Mouse (Mus musculus): ENCODE measurements at regions not wholly inside any gene's neighbourhood (a gene's known extent, or its start where the extent isn't known, plus 50 kb on each side); places are given as distances from the start of the nearest gene placed in this dataset.

DNA sequence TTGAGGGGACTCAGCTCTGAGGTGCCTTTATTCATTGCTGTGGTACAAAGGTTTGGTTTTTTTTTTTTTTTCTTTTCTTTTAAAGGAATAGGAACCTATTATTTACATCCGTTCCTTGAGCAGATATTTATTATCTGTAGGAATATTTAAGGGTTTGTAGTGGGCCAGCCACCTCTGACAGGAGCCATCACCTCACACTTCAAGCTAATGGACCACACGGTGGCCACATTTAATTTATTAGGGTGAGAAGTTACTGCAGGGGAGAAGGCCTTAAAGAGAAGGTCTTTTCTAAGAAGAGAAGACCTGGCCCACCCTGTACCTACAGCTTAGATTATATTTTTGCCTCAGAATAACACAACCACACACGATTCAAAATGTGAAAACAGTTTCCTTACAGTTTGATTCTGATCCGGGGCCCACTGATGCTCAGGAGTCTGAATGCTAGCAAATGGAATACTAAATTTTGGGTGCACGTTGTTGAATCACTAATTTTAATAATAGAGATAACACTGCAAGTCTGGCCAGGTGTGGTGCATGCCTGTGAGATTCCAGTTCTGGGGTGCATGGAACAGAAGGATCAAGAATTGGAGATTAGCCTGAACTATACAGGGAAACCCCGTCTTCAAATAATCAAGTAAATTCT, 255.6 kb upstream of the Nfe2l3 start:
- no peak for DNase-seq (ENCODE audit: low spot score in 2 of 2)

DNA sequence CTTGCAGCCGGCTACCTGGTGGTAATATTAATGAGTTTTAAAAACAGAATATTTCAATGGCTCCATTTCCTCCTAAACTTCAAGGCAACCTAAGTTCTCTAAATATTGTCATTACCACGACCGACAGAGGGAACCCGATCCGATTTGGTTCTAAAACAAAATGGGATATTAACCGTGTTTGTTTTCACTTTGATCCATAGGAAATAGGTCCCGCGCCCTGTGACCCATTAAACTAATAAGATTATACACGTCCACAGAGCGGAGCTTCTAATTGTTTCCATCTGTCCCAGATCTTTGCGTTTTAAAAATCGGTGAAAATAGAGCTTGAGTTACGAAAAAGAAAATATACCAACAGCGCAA, 254.8 kb upstream of the Nfe2l3 start:
- no peak for DNase-seq (ENCODE audit: low spot score in 2 of 2)

DNA sequence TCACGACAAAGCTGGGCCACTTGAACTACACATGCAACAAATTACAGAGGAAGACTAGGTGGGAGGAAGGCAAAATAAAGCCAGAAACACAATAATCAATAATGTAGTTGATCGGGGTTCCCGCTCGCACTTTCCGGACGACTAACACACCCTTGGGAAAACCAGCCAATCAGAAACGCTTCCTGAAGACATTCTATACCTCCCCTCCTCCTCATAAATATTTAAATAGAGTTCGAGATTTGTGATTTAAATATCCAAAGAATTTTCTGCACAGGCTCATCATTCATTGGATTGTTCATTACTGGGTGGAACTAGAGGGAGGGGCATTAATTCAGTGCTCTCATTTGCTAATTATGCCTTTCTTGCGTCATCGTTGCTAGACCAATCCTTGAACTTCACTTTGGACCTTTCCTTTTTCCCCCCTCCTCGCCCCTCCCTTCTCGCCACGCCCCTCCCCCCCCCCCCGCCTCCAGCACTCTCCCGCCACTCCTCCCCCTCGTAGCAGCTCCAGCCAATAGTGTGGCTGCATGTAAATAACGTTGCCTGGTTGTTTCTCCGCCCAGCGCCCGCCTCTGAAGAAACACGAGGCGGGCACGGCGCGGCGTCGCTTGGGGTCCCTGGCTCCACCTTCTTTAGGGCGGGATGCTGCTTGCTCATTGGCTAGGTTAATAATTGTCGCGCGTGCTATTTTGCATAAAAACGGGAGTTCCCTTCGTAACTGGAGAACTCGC, 254.2 kb upstream of the Nfe2l3 start:
- DNase-seq (ENCODE audit: low spot score in 2 of 2), result peak; percentile 62 to 82

DNA sequence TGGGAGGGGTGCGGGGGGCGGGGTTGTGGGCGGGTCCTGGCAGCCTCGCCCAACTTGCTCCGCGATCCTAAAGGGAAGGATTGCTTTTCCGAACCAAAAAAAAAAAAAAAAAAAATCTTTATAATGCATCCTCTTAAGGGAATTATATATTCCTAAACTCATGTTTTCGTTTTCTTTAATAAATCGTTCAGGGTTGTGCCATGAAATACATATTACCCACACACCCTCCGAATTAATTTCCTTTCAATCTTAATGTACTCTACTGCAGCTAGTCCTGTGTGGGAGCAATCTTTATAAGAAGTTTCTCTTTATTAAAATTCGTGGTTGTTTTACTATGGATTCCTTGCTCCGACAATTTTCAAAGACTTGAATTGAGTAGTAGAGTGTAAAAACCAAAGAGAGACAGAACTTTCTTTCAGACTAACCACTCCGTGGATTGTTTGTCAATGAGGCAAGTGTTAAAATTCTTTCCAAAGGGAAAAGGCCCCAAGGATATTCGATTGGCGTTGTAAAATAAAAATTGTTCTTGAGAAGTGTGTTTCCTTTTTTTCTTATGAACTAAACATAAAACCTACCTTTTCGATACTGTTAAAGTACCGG, 253.6 kb upstream of the Nfe2l3 start:
- no peak for DNase-seq (ENCODE audit: low spot score in 2 of 2)

DNA sequence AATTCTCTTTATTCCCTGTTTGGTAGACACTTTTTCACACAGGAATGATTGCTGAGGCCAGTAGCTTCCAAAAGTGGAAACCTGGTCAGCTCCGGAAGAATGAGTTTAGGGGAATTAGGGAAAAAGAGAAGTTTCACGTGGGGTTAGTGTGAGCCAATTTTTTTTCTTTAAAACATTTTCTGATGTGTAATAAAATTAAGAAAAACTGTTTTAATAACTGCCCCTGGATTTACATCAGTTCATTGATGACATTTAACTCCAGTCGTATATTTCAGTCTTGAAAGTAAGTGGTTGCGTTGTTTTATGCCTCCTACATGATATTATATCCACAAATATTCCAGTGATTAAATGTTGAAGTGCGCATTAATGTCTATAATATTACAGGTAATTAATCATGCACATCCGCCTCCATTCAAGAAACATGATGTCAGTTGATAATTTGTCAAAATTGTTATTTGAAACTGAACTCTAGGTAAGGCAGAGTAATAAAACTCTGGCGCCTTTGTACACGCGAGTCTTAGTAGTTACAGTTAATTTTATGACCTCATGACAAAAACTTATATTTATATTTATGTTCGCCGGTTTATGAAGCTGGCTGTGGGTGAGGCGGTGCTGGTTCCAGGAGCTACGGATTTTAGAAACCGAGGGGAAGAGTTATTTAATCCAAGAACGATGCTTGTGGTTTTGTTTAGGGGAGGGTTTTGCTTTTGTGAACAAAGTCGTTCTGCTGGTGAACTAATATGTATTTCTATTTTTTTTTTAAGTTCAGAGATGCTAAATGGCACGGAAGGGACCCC, 252.5 kb upstream of the Nfe2l3 start:
- no peak for DNase-seq (ENCODE audit: low spot score in 2 of 2)

DNA sequence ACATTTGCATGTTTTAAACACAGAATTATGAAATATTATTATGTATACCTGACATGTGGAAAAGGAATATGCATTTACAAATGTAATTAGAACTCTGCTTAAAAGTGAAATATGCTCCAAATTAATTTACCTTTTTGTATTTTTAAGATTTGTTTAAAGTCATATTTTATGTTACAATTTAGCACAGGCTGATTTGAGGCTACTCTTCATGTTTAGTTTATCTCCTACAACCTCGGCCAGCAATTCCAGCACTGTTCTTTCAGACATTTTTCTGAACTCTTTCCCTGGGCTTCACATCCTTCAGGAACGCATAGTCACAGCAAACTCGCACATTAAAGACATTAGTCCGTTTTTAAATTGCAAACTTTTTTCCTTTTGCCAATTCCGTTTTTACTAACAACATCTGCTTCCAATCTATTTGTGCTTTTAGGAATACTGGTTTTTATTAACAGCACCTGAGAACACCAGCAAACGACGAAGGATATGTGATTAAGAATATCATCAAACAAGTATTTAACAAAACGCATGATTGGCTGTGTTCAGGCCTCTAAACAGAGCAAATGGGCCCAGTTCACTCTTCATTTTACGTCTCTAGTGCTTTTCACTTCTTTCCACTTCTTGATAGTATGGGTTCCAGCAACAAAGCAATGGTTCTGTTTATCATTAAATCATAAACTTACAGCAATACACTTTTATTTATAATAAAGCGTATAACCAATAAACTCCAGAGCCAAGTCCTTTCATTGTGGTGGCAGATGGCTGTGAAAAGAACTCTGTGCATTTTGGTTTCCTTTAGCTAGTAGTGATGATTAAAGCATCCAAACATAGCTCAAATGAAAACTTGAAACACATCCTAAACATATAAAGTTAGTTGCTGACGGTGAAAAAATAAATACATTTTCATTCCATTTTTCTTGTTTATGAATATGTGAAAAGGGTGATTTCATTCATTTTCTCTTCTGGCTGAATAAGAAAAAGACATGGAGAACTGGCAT, 251.3 kb upstream of the Nfe2l3 start:
- DNase-seq (ENCODE audit: low spot score in 2 of 2), result no peak

DNA sequence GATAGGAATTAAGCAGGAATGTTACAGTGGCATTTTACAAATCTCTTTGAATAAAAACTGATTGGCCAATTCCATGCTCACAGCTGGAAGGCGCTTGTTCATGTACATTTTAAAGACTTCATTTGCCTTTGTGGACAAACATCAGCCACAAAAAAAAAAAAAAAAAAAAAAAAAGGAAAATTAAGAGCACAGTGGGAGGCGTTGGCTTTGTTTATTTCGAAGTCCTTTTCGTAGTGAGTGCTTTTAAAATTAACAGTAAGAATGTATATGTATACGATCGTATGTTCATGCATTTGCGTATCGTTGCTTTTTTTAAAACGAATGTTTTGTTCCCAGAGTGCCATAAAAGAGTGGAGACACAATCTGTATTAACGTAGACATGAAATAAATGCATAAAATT, 250.6 kb upstream of the Nfe2l3 start:
- no peak for DNase-seq (ENCODE audit: low spot score in 2 of 2)

DNA sequence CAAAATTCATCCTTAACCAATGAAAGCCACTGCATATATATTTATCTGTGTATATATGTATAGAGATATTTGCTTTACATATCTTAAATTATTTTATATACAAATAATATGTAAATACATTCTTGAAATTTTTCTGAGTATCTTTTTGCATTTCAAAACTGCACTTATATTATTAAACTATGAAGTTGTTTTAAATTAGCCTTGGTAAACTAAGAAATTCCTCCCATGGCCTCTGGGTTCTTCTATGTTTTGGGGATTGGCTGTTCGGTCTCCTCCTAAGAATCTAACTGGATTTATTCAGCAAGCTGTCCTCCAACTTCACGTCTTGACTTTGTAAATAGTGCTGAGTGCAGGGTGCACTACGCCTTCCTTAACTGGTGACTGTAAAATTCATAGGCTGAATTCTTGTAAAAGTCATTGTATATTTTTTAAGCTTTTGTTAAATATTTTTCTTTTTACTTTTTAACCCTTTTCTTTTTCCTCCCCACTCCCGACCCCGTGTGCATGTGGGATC, 249.6 kb upstream of the Nfe2l3 start:
- DNase-seq (ENCODE audit: low spot score in 2 of 2), result no peak

DNA sequence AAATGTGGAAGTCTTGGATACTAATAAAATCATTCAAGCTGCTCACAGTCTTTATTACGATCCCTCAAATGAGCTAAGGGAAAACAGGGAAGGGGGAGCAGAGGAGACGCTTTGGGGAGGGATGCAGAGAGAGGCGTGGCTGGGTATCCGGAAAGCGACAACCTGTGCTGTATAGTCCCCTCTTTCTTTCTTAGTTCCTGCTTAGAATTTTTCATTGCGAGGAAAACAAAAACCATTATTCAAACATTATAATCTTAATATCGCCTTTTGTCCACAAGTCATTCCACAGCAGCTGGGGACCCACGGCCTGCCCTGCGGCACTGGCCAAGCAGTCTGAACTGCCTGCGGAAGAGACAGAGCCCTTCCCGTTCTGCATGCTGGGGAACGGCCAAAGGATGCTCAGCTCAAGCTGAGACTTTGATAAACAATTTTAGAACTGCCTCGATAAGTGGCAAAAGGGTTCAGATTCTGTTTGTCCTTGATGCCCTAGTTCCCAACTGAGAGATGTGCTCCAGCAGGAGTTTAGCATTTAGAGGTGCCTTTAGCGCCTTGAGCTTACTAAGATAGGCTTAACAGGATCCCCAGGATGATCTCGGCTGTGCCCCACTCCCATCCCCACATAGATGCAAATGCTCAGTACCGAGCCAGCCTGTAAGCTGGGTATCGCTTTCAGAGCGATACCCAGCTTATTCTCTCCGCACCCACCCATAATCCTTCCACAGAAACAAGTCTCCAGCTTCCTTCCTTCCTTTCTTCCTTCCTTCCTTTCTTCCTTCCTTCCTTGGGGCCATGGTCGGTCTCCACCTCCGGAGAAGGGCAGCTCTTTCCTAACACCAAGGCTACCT, 248.7 kb upstream of the Nfe2l3 start:
- DNase-seq (ENCODE audit: low spot score in 2 of 2), result no peak

DNA sequence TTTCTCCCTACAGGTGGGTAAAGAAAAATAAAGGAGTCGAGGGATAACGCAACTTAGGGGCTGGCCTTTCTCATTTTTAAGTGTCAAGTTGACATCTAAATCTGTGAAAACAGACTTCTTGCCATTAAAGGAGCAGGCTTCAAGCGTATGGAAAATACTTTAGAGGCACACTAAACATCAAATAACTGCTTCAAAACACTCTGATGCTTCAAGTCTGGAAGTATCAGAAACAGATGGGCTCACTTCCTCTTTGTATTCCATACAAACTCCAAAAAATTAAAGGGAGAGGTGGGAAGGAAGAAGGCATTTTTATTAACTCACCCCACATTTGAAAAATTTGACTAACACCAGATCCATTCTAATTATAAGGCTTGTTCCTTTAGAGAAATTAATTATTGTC, 248.0 kb upstream of the Nfe2l3 start:
- DNase-seq (ENCODE audit: low spot score in 2 of 2), result no peak

DNA sequence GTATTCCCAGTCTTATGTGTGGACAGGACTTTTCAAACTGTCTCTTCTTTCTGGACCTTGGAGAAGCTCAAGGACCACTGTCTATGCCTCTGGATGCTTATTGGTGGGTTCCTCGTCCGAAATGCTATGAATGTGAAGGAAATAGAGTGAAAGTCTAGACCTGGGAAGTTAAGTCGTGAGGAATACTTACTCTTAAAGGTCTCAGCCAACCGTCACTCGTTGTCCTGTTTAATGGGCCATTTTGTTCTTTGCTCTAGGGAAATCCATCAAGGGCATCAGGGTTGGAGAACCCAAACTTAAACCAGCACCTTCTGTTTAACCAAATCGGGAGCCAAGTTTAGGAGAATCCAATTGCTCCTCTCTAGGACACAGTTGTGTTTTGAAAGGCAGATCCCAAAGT, 247.3 kb upstream of the Nfe2l3 start:
- DNase-seq (ENCODE audit: low spot score in 2 of 2), result no peak

DNA sequence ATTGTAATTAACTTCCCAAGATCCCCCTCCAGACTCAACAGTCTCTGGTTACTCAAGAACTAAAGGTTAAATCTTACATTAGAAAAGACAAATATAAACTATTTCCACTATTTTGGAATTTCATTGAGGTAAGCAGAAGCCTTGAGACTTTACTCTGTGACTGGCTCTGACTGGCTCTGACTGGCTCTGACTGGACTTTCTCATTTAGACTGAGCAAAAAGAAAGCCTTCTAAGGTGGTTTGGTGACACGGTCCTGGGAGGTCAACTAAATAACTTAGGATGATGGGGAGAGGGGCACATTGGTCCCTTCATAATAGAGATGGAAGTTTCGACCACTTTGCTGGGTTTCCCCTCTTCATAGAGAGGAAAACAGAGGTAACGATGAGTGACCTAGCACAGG, 243.3 kb upstream of the Nfe2l3 start:
- no peak for DNase-seq (ENCODE audit: low spot score in 2 of 2)

DNA sequence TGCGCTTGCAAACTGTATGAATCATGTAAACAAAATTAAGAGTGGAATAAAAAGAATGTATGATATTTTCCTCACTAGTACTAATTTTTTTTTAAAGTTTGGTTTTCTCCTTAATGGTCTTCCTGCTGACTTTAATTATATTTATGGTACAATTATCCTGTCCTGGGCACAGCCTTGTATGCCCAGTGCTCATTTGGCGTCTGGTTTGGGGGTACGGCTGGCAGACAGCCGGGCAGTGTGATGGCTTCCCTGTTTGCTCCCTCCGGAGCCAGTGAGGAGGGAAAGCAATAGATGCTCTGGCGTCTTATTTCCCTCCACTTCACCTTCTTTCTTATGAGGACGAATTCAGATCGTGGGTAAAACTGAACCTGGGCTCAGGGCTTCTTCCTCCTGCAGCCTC, 239.6 kb upstream of the Nfe2l3 start:
- DNase-seq (ENCODE audit: low spot score in 2 of 2), result no peak

DNA sequence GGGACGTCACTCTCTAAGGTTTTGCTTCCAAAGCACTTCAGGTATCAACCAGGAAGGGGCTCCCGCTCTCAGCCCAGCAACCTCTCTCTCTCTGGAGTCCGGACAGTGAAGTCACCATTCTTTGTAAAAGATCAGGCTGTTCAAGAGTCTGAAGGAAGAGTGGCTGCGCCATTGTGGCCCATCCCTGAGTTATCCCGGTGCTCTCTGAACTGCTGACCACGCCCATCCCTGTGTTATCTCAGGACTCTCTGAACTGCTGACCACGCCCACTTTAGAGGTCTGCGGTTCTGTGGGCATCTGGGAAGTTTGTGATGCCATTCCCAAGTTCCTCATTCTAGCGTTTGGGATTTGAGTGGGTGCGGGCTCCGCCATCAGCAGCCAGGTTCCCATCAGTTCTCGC, 239.1 kb upstream of the Nfe2l3 start:
- no peak for DNase-seq (ENCODE audit: low spot score in 2 of 2)

DNA sequence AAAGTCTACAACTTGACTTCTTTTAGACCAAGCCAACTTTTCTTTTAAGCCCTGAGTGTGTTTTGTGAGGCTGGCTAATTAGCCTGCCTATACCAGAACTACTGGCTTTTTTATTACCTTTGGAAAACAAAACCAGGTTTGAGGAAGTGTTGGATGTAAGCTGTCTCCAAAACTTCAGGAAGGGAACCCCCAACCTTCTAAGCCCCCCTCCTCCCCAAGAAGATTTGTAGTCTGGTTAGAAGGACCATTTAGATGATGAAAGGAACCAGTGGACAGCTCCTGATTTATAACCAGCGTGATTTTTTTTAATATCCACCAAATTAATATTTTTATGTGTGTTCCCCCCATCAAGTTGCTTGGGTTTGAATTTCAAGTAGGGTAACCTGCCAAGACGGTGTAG, 236.1 kb upstream of the Nfe2l3 start:
- no peak for DNase-seq (ENCODE audit: low spot score in 2 of 2)

DNA sequence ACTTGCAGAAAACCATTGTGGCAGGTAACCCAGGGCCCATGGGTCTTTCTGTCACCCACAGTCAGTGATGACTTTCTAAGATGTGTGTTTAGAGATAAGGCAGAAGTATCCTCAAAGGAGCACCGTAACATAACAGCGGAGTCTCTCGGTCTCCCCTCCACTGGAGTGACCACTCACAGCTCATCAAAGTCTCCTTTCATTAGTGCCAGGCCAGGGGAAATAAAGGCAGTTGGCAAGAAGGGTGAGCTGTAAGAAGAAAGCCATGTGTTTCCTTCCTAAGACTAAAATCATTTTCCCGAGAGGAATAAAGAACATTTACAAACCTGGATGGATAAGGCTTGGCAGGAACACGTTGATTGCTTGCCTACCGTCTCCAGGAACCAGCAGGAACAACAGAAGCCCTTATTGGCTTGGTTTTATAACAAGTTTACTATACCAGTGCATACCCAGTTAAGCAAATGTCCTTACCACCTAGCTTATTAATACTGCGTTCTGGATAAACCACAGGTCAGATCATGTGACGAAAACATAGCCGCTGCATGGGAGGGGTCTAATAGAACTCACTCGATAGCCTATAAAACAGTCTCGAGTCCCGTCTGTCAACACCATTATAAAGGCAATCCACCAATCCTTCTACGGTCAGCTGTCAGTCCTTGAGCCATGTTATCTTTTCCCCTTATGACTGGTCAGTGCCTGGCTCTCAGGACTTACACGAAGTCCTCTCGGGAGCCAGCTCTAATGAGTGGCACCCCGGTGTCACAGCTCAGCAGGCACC, 235.3 kb upstream of the Nfe2l3 start:
- no peak for DNase-seq (ENCODE audit: low spot score in 2 of 2)

DNA sequence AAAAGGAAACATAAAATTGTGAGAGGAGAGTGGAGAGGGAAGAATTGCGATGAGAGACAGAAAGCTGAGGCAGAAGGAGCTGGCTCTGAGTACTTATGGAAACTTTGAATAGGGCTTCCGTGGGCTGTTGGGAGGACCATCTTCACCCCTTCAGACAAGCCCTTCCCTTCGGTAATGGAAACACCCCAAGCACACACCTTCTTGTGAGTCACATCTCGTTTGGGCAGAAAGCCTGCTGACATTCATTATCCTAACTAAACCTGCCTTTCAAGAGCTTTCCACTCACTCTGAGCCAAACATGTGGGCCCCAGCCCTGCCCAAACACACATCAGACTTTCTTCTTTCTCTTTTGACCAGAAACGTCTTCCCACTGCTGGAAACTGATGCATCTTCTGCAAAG, 232.3 kb upstream of the Nfe2l3 start:
- DNase-seq (ENCODE audit: low spot score in 2 of 2), result no peak

DNA sequence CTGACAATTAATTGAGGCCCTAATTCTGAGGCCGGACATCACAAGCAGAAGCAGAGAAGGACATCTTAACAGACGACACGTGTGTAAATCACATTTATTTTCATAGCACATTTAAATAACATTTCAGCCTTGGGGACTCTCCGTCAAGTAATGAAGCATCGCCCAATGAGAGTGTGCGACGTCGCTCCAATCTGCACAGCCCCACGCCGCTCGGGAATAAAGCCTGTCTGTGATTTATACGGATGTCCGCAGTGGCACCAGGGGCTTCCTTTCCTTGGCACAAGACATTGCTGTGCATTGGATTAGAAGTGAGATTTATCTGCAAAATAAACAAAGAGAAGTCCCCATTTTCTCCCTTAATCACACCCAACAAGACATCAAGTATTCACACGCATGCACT, 231.6 kb upstream of the Nfe2l3 start:
- DNase-seq (ENCODE audit: low spot score in 2 of 2), result no peak

DNA sequence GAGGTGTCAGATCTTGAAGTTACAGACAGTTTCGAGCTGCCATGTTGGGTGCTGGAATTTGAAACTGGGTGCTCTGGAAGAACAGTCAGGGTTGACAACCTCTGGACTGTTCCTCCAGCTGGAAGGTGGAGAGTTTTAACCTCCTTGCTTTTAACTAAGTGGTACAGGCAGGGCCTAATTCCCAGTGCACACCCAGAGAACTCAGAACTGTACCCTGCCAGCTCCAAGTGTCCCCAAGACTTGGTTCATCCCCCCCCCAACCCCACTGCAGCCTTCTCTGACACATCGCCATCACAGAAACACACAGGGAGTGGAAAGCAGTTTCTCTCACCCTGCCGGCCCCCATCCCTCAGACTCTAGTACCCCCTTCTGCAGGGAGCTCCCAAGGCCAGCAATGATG, 228.2 kb upstream of the Nfe2l3 start:
- no peak for DNase-seq (ENCODE audit: low spot score in 2 of 2)

Data from adrenal gland, postnatal 4 days (tissue).